Mouse (Mus musculus) midbrain, embryonic 14.5 days (tissue): ENCODE measurements around the gene Itgb5. TPM values are rescaled to one million over a fixed set of nuclear protein-coding genes. Genes with fewer than 3 reads are reported as not detected.

Source experiments
- ATAC-seq: fragments of 200-750 bp; cut with Nextera tagmentation; 2 replicates; pipeline ENCODE4 v1.8.0; 2017; ENCODE audit warnings: moderate number of reproducible peaks, moderate library complexity; ENCODE audit not compliant: low FRiP score, low TSS enrichment
- DNase-seq: peaks from one replicate; pipeline ENCODE4 v3.0.0-alpha.2; 2015
- H3K27ac ChIP-seq: fragments of 300-500 bp; sonication (generic); replicated peaks from 2 replicates; pipeline ENCODE4 v1.5.1; 2014; ENCODE audit warnings: mild to moderate bottlenecking, low read depth, low read length, moderate library complexity
- H3K27me3 ChIP-seq: fragments of 300-500 bp; sonication (generic); 2 replicates; pipeline ENCODE4 v1.6.1; 2014; ENCODE audit warnings: low read length, control low read depth, mixed read lengths; ENCODE audit not compliant: control insufficient read depth, insufficient read depth
- H3K36me3 ChIP-seq: fragments of 300-500 bp; sonication (generic); 2 replicates; pipeline ENCODE4 v1.6.1; 2014; ENCODE audit warnings: low read length, control low read depth; ENCODE audit not compliant: control insufficient read depth, insufficient read depth
- H3K4me1 ChIP-seq: fragments of 300-500 bp; sonication (generic); 2 replicates; pipeline ENCODE4 v1.6.1; 2014; ENCODE audit warnings: mild to moderate bottlenecking, antibody characterized with exemption, low read length, control low read depth; ENCODE audit not compliant: control insufficient read depth, insufficient read depth
- H3K4me2 ChIP-seq: fragments of 300-500 bp; sonication (generic); 2 replicates; pipeline ENCODE4 v1.6.1; 2014; ENCODE audit warnings: mild to moderate bottlenecking, low read length, moderate library complexity
- H3K4me3 ChIP-seq: fragments of 300-500 bp; sonication (generic); replicated peaks from 2 replicates; pipeline ENCODE4 v1.5.1; 2014; ENCODE audit warnings: low read depth, low read length
- H3K9ac ChIP-seq: fragments of 300-500 bp; sonication (generic); replicated peaks from 2 replicates; pipeline ENCODE4 v1.6.1; 2014; ENCODE audit warnings: mild to moderate bottlenecking, low read length, moderate library complexity
- H3K9me3 ChIP-seq: fragments of 300-500 bp; sonication (generic); 2 replicates; pipeline ENCODE4 v1.6.1; 2016; ENCODE audit warnings: low read length, control low read depth, mixed read lengths; ENCODE audit not compliant: control insufficient read depth
- WGBS: fragments of 180-500 bp; shearing (Covaris S2); extraction: QIAGEN DNeasy Blood & Tissue Kit; methylation state at CpG from one replicate; pipeline ENCODE4 v1.1.7; 2014; 5-methylcytosine and 5-hydroxymethylcytosine counted together
- polyA plus RNA-seq: library from polyadenylated mRNA; unstranded; fragments of >200 nt; fragmentation: Nextera tagmentation; extraction: Ambion mirVana; gene quantifications from 2 replicates; pipeline ENCODE4 v1.2.1, GENCODE M21; 2014

Gene Itgb5
- polyA plus RNA-seq, 1 experiment from 2014 or later = 19.3 TPM

- 7% methylated on average over 5 of the region's 5 CpGs for WGBS
Observed at GRCm38 (mm10) chr16:33996030-33996429, 166.6 kb downstream of the Itgb5 start.

DNA sequence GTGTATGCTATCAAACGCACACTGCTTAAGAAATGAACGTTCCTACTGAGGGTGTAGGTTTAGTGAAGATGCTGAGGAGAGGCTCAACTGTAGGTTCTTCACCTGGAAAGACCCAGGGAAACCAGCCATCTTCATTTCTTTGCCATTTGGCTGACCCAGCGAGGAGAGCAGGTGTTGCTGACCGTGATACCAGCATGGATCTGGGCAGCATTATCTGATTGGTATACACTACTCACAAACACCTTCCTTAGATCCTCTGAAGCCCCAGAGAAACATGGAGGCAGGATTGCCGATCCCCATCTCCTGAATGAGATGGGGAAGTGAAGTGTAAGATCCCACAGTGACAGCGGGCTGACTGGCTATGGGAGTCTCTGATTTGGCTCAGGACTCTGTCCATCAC is 168.5 kb downstream of the Itgb5 start:
- peaks cover 18% of the 10 kb centered on the region for H3K36me3 ChIP-seq
- 88% methylated on average over 6 of the region's 6 CpGs for WGBS
- H3K4me2 ChIP-seq = no peak overlapping the region
- DNase-seq (no peak), ATAC-seq (no peak)
- H3K27me3 ChIP-seq = no peaks in the 10 kb centered on the region
- H3K9ac ChIP-seq = no peak overlapping the region
- H3K27ac ChIP-seq = no peak overlapping the region
- no peak overlapping the region for H3K4me3 ChIP-seq
- H3K9me3 ChIP-seq = no peaks in the 10 kb centered on the region
- no peaks in the 10 kb centered on the region for H3K4me1 ChIP-seq

More at GRCm38 (mm10) chr16:33996030-33996429, 166.6 kb downstream of the Itgb5 start:
- no peaks in the 10 kb centered on the region for H3K9me3 ChIP-seq
- ATAC-seq (peak; percentile 13; the same call in 1 of the 2 replicates), DNase-seq (peak; percentile 84)
- peaks cover 6% of the 10 kb centered on the region for H3K36me3 ChIP-seq
- H3K4me2 ChIP-seq = no peak overlapping the region
- H3K27ac ChIP-seq = no peak overlapping the region
- no peak overlapping the region for H3K9ac ChIP-seq
- H3K4me1 ChIP-seq = no peaks in the 10 kb centered on the region
- no peaks in the 10 kb centered on the region for H3K27me3 ChIP-seq
- H3K4me3 ChIP-seq = no peak overlapping the region

Other genes with a start within 250 kb of the Itgb5 start
- 8.9 and 15.9 TPM in 2 replicates for gene Heg1, start 145.3 kb upstream of the Itgb5 start, polyA plus RNA-seq
- gene Muc13, start 35.6 kb upstream of the Itgb5 start, polyA plus RNA-seq = not detected in 2 replicates
- gene Umps, start 137.4 kb downstream of the Itgb5 start, polyA plus RNA-seq = 19.7 and 28.4 TPM in 2 replicates